ENCODE assay signal across 13 mouse cellular contexts in the genomic region with DNA sequence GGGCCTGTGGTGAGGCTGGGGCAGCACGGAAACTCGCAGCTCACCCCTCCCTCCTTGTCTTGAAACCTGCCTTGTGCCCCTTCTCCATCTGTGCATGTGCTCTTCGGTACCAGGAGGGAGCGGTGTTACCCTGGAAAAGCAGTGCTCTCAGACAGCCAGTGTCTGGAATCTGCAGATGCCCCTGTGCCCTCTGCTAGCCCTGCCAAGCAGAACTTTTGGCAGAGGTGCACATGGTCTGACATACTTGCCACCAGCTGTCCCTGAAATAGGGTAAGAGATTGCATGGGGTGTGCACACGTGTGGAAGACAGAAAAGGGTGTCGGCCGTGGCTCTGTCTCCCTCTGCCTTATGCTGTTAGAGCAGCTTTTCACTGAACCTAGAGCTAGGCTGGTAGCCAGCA.
DNase-seq lines count a peak whose midpoint lies in the region; ATAC-seq and TF ChIP-seq lines count a peak whose summit lies in the region.
"Had no signal": no experiment of that assay in that cellular context is flagged by ENCODE, and none has a peak within 500 bp of the region (broad histone marks: within the 10 kb centered on the region; RNA-seq: fewer than 3 reads in every experiment).

No protein-coding gene starts in this region.

- H3K4me1 ChIP-seq in liver, adult 2 months (ENCODE audit: control insufficient read depth, insufficient read depth, low read length) = peaks cover 17% of the 10 kb centered on the region
- H3K4me1 ChIP-seq in liver, embryonic 12.5 days = no peaks in the 10 kb centered on the region; the same call in 1 of the 2 replicates
- H3K4me1 ChIP-seq in heart, postnatal 0 days (ENCODE audit: control insufficient read depth, insufficient read depth) = no peaks in the 10 kb centered on the region

- 44% methylated on average over 7 of the region's 7 CpGs for WGBS in liver, adult 2 months
- 71% methylated on average over 7 of the region's 7 CpGs for WGBS in liver, embryonic 12.5 days (ENCODE audit: insufficient replicate concordance)
- 56% methylated on average over 7 of the region's 7 CpGs for WGBS in heart, postnatal 0 days

- no peaks in the 10 kb centered on the region for H3K27me3 ChIP-seq in liver, adult 2 months (ENCODE audit: control insufficient read depth, insufficient read depth, low read length)
- H3K27me3 ChIP-seq in liver, embryonic 12.5 days (replicated peaks) = no peaks in the 10 kb centered on the region
- no peaks in the 10 kb centered on the region for H3K27me3 ChIP-seq in heart, postnatal 0 days (ENCODE audit: control insufficient read depth, insufficient read depth, low read length)
- H3K27me3 ChIP-seq: heart, embryonic 15.5 days had no signal

- no peak for TF ChIP-seq EP300 in heart, postnatal 0 days (IDR thresholded peaks at IDR 0.05; ENCODE audit: low read depth)

- no peak overlapping the region for H3K4me2 ChIP-seq in liver, embryonic 12.5 days
- no peak overlapping the region for H3K4me2 ChIP-seq in heart, postnatal 0 days (ENCODE audit: low read depth, low read length)
- H3K4me2 ChIP-seq: heart, embryonic 15.5 days had no signal

- 0 out of 2 replicates have a peak overlapping the region, but pooled peaks have one; percentile 3 for H3K27ac ChIP-seq in liver, adult 2 months (replicated peaks; ENCODE audit: insufficient read depth, low read depth, low read length)
- H3K27ac ChIP-seq in liver, embryonic 12.5 days = no peak overlapping the region
- H3K27ac ChIP-seq in heart, postnatal 0 days (ENCODE audit: low read depth) = peak overlapping the region; percentile 40; the same call in 1 of the 2 replicates
- H3K27ac ChIP-seq: forebrain, embryonic 10.5 days; heart, embryonic 15.5 days; midbrain, embryonic 10.5 days had no signal

- no peak for DNase-seq in cerebellum, adult 11-12 months
- DNase-seq in heart, adult 18-20 months = peak; percentile 51 to 77
- no peak for DNase-seq in heart, postnatal 25 days (ENCODE audit: low spot score)
- DNase-seq in liver, adult 2 months (ENCODE audit: extremely low read depth, low read depth, low spot score) = peak; percentile 85
- DNase-seq in heart, postnatal 0 days (ENCODE audit: low spot score) = peak; percentile 31
- DNase-seq in urinary bladder, postnatal 4 days (ENCODE audit: low spot score in 2 of 2) = no peak
- DNase-seq: kidney, adult 9 months; right cerebral cortex, postnatal 25 days had no signal

- no peak overlapping the region for H3K9ac ChIP-seq in liver, adult 2 months (ENCODE audit: low read depth, low read length)
- H3K9ac ChIP-seq in liver, embryonic 12.5 days = no peak overlapping the region
- H3K9ac ChIP-seq in heart, postnatal 0 days (replicated peaks; ENCODE audit: low read depth, low read length) = no peak overlapping the region
- H3K9ac ChIP-seq: heart, embryonic 15.5 days had no signal

- no peaks in the 10 kb centered on the region for H3K9me3 ChIP-seq in liver, embryonic 12.5 days (replicated peaks)
- no peaks in the 10 kb centered on the region for H3K9me3 ChIP-seq in heart, postnatal 0 days (replicated peaks; ENCODE audit: control insufficient read depth, low read length)
- H3K9me3 ChIP-seq: forebrain, embryonic 10.5 days; heart, embryonic 15.5 days; midbrain, embryonic 10.5 days had no signal

- no peak for TF ChIP-seq POLR2A in liver, adult 2 months (IDR thresholded peaks at IDR 0.05; ENCODE audit: extremely low read depth, insufficient read depth, low read length)

- no peaks in the 10 kb centered on the region for H3K36me3 ChIP-seq in liver, adult 2 months (ENCODE audit: control insufficient read depth, insufficient read depth, low read length)
- no peaks in the 10 kb centered on the region for H3K36me3 ChIP-seq in liver, embryonic 12.5 days
- H3K36me3 ChIP-seq in heart, postnatal 0 days (replicated peaks; ENCODE audit: control insufficient read depth, insufficient read depth, low read length) = no peaks in the 10 kb centered on the region
- H3K36me3 ChIP-seq: forebrain, embryonic 10.5 days; heart, embryonic 15.5 days; midbrain, embryonic 10.5 days had no signal

- no peak overlapping the region for H3K4me3 ChIP-seq in liver, adult 2 months (ENCODE audit: insufficient read depth, low read depth, low read length)
- no peak overlapping the region for H3K4me3 ChIP-seq in liver, embryonic 12.5 days
- no peak overlapping the region for H3K4me3 ChIP-seq in heart, postnatal 0 days (ENCODE audit: low read depth, low read length)
- H3K4me3 ChIP-seq: forebrain, embryonic 10.5 days; heart, embryonic 15.5 days; midbrain, embryonic 10.5 days had no signal

- 0 out of 2 replicates have a peak, but pooled peaks have one; percentile 33 for ATAC-seq in cerebellum, adult (ENCODE audit: insufficient number of reproducible peaks, low FRiP score, low TSS enrichment)
- no peak for ATAC-seq in liver, embryonic 12.5 days
- ATAC-seq in heart, postnatal 0 days (ENCODE audit: insufficient read depth, low read depth) = peak; percentile 74

- peak; percentile 87 for TF ChIP-seq CTCF in liver, adult 2 months (IDR thresholded peaks at IDR 0.05; ENCODE audit: low read depth, low read length)
- no peak; the same call in 1 of the 2 replicates for TF ChIP-seq CTCF in heart, postnatal 0 days (IDR thresholded peaks at IDR 0.05; ENCODE audit: low read depth)

- no peaks in the 10 kb centered on the region for H3K79me2 ChIP-seq in liver, adult 2 months (ENCODE audit: control insufficient read depth, insufficient read depth, low read length)

- intact Hi-C loops in heart, postnatal 25 days (cut with DNase I) = no loop called here

Comparison
In these comparisons a context has a peak if more than half of its experiments do, and no peak if none do; other contexts are left out.
1. DNase-seq: peak in heart, adult 18-20 months (2 of 2), liver, adult 2 months (single experiment) and heart, postnatal 0 days (single experiment); none in cerebellum, adult 11-12 months (single experiment), heart, postnatal 25 days (single experiment) and urinary bladder, postnatal 4 days (0 of 2).